Mouse (Mus musculus): Measurements from ENCODE around the gene Atpif1. TPM values are rescaled to one million over a fixed set of nuclear protein-coding genes. Genes with fewer than 3 reads are reported as not detected.
A peak's percentile ranks its signal among the peaks of the same experiment; 100 is the strongest.
"Not testable (repeated sequence)": the region's sequence is repeated elsewhere in the genome, so short reads cannot be mapped to it uniquely, and the experiment has no call there.

Gene Atpif1
- total RNA-seq (2022) = 100 to 1,000 TPM; 262 to 368 (median 320) TPM

DNA sequence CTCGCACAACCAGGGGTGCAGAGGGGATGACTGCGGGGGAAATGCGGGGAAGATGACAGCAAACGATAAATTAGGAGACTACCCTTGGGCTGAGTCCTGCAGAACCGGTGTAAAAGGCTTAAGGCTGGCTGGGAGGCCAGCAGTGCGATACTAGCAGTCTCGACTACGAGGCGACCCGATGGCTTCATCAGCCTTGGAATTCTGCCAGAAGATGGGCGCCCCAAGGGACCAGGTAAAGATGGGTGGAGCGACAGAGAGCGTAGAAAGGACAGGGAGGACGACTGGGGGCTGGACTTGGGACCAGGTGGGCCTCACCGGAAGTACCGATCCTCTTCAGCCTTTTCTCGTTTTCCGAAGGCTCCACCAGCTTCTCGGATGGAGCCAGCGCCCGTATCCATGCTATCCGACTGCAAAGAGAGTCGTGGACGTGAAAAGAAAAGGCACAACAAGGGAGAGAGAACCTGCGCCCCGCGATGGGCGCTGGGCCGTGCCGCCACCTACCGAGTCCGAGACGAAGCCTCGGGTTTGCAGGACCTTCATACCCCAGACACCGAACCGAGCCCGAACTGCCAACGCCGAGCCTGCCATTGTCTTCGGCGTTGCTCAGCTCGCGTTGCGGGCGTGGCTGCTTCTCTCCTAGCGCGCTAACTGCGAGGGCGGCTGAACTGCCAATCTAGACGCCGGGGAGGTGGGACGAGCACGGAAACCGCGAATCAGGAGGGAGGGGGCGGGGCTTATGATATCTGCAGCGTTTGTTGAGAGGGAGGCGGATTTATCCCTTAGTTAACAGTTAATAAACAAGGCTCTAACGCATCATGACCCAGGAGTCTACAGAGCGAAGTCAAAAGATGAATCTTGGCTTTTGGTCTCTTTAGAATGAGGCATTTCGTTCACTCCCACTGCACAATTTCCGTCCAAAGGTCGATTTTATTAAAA is at the start of gene Atpif1:
Gene Atpif1 (minus strand): TSS at position 679 of the 936 bp plus-strand sequence.
- peak; percentile 88 for DNase-seq (ENCODE audit: low spot score)

DNA sequence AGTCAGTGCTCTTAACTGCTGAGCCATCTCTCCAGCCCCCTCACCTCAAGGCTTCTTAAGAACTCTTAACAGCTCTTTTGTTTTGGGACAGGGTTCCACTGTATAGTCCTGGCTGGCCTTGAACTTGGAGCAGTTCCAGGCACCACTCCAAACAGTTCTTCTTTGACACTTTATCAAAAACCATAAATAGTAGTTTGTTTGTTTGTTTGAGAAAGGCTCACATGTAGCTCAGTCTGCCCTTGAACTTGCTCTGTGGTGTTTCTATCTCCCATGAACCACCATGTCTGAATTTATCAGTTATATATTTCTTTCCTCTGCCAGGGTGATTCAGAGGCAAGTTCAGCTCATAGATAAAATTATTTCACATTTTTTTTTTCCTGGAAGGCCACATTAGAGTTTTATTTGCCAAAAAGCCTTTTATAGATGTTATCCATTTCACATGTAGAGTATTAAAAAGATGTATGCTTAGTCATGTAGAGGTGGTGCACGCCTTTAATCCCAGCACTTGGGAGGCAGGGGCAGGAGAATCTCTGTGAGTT is 41.4 kb upstream of the Atpif1 start:
- no peak for DNase-seq (ENCODE audit: low spot score)

DNA sequence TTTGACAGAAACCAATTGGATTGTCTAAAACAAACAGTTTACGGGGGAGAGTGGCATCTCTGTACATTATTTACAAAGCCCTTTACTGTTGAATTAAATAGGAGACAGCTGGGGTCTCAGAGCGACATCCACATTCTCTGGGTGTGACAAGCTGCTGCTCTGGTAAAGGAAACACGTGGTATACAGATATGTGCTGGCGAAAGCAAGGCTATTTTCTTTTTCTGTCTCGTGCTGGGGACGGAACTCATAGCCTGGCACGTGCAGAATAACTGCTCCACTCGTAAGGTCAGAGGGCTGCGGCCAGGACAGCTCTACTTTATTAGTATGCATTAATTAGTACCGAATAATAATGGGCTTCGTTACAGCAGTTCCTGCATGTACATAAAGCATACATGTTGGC is 39.9 kb upstream of the Atpif1 start:
- peak; percentile 43 for DNase-seq (ENCODE audit: low spot score)

GRCm38 (mm10) chr4:132571190-132571589 is 37.7 kb upstream of the Atpif1 start:
- DNase-seq (ENCODE audit: low spot score) = no peak

GRCm38 (mm10) chr4:132569115-132569514 is 35.7 kb upstream of the Atpif1 start:
- no peak for DNase-seq (ENCODE audit: low spot score)

DNA sequence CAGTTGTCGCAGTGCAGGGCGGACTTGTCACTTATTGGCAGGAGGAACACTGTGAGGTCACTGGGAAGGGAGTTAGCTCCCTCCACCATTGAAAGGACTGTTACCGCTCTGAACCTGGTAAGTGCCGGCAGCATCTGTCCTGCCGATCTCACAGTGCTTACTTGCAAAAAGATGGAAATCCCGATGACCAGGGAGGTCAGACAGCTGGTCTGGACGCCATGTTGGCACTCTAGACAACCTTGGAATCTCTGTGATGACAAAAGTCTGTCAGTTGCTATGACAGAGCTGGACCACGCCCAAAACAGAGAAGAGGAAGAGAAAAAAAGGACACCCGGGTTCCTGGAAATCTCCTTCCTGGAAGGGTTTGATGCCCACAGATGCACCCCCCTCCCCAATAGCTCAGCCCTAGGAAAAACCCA is 33.9 kb upstream of the Atpif1 start:
- peak; percentile 23 for DNase-seq (ENCODE audit: low spot score)

GRCm38 (mm10) chr4:132565089-132565747 is 31.8 kb upstream of the Atpif1 start:
- no peak for DNase-seq (ENCODE audit: low spot score)

DNA sequence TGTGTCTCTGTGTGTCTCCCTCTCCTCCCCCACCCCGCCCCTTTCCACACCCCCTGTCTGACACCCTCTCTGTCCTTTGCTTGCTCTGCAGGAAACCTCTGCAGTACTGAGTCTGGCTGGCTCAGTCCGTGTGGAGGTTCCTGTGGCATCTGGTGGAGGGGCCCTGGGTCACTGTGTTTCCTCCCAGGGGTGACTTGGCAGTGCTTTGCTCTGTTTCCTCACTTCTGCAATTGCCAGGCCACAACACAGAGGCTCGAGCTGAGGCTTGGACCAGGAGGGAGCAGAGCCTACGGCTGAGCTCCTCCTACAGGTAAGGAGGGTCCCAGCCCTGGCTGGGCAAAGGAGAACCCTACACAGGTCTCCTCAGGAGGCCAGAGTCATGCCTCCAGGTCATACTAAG is 30.5 kb upstream of the Atpif1 start, which contains the start of gene Ptafr:
Gene Ptafr (plus strand): TSS at position 103 of the 400 bp plus-strand sequence.
- peak; percentile 50 for DNase-seq (ENCODE audit: low spot score)

DNA sequence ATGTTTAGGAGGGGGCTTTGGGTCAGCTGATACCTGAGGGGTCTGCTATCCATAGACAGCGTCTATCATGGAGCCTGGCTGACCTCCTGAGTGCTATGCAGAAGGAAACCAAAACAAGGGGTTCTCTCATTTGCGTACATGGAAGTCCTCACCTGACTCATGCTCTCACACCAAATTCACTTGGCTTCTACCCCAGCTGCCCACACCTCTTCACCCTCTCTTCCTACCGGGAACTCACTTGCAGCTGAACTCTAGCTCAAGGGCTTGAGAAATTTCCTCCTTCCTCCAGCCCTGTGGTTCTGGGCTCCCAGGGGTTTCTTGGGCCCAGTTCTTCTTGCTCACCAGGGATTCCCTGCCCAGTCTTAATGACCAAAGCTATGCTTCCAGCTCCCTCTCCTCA is 29.8 kb upstream of the Atpif1 start:
- DNase-seq (ENCODE audit: low spot score) = no peak

GRCm38 (mm10) chr4:132555550-132555949 is 22.1 kb upstream of the Atpif1 start:
- DNase-seq (ENCODE audit: low spot score) = not testable (repeated sequence)

DNA sequence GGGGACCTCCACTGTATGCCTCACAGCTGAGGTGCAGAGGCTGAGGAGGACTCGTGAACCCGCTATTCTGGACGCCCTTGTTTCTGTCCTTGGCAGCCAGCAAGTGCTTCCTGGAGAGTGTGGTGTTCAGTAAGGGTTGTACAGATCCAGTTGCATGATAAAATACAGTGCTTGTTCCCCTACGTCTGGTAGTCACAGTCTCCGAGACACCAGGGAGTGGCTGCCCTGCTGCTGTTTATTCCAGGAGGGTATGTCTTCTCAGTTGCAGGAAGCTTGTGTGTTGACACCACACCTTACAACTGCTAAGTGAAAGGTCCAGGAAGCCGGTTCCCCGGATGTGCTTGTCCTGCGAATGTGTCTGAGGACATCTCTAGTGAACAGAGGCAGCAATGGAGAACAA is 21.2 kb upstream of the Atpif1 start:
- DNase-seq (ENCODE audit: low spot score) = no peak

GRCm38 (mm10) chr4:132554221-132554620 is 20.8 kb upstream of the Atpif1 start:
- no peak for DNase-seq (ENCODE audit: low spot score)

DNA sequence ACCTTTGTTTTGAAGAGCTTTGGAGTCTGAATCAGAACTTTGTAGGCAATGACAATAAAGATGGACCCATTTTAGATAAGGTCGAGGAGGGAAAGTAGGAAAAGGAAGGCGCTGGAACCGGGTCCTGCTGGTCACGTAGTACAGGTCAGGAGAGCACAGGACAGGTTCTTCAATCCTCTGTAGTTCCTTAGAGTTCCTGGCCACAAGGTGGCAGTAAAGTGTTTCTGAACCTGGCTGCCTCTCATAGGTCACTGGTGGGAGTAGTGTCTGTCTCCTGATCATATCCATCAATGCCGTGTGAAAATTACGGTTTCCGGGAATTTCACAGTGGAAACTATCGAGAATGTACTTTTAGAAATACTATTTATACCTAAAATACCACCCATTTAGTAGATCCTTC is 12.4 kb upstream of the Atpif1 start:
- peak; percentile 75 for DNase-seq (ENCODE audit: low spot score)

DNA sequence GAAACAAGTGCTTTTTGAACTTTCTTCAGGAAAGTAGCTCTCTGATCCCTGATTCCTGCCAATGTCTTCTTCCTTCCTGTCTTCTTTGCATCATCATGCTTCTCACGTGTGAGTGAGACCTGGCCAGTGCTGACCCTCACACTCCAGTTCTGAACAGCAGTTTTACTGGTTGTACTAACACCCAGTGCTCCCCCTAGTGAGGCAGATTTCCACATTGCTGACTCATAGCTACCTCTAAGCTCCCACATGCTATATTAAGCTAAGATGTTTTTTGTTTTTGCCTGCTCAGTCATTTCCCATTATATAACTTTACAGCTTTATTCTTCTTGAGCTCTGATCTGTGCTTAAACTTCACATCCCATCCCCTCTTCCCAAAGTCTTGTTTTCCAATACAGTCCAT is 9.3 kb upstream of the Atpif1 start:
- no peak for DNase-seq (ENCODE audit: low spot score)

DNA sequence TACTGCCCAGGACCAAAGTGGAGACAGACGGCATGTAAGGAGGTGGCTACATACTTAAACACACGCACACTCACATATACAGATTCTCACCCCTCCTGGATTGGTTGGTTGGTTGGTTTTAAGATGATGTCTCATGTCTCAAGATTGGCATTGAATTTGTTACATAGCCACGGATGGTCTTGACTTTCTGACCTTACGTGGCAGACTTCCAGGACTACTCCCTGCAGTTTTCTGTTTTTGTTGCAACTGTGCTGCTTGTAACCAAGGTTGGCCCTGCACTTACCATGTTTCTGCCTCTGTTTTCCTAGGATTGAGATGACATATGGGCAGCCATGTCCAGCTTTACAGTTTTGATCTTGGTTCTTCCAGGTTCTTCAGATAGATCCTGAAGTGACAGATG is 8.0 kb upstream of the Atpif1 start:
- no peak for DNase-seq (ENCODE audit: low spot score)

GRCm38 (mm10) chr4:132539481-132539880 is 6.0 kb upstream of the Atpif1 start:
- no peak for DNase-seq (ENCODE audit: low spot score)

GRCm38 (mm10) chr4:132535406-132536121 is 2.1 kb upstream of the Atpif1 start, which contains the start of gene Dnajc8:
Dnajc8 (plus strand) TSS chr4:132535550.
- DNase-seq (ENCODE audit: low spot score) = peak; percentile 94

DNA sequence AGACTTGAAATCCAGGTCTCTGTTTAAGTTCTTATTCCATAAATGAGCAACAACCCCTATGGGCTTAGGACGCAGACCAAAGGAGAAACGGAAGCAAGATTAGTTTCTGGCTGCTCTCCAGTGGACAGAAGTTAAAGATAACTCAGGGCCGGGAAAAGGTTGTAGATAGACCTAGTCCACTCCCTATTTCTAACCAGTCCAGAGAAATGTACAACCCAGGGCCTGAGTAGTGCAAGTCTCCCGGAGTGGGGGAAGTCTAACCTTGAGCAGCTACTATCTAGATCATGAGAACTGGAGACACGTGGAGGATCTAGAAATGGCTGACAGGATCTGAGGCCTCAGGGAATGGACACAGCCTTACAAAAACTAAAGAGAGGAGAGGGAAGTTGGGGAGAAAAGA is 963 bp downstream of the Atpif1 start:
- peak; percentile 48 for DNase-seq (ENCODE audit: low spot score)

DNA sequence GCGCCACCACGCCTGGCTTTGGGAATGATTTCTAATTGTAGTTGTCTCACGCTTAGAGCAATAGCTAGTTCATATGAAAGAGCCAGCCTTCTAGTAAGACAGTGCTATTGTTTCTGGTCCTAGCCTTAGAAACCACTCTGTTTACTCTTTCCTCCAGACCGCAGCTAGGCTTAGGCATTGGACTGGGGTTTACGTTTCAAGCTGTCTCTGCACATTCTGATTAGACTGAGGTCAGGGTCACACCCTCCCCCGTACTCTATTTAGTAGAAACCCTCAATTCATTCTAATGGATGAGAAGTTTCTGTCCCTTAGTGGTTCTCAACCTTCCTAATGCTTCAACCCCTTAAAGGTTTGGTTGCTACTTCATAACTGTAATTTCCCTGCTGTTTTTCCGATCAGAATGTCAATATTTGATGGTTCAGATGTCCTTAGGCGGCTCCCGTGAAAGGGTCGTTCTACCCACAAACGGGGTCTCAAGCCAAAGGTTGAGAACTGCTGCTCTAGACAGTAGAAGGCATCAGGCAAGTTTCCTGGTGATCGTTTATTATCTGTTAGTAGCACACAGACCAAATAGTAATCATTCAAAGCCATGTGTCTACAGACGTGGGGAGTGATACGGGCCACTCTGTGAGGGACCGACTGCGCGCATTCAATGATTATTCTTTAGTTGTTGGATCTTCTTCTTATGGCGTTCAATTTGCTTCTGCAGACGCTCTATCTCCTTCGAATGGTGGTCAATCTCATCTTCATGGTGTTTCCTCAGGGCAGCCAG is 3.2 kb downstream of the Atpif1 start:
- DNase-seq (ENCODE audit: low spot score) = no peak

GRCm38 (mm10) chr4:132529344-132529743 is 4.1 kb downstream of the Atpif1 start:
- DNase-seq (ENCODE audit: low spot score) = no peak
